Mouse (Mus musculus) gastrocnemius, adult 2 months (tissue): ENCODE results near the gene Srrm1. TPM values are rescaled to one million over a fixed set of nuclear protein-coding genes. Genes with fewer than 3 reads are reported as not detected.
A peak's percentile ranks its signal among the peaks of the same experiment; 100 is the strongest.

Experiments used
- DNase-seq: peaks from one replicate; pipeline ENCODE4 v3.0.0; 2022
- H3K27ac ChIP-seq: fragments of 200-600 bp; 2 replicates; pipeline ENCODE4 v1.8.1; 2022; ENCODE audit warnings: mild to moderate bottlenecking
- H3K4me3 ChIP-seq: fragments of 200-600 bp; 2 replicates; pipeline ENCODE4 v1.8.1; 2022; ENCODE audit warnings: mild to moderate bottlenecking, moderate library complexity
- CTCF ChIP-seq: fragments of 200-600 bp; IDR thresholded peaks from 2 replicates; pipeline ENCODE4 v1.8.1; 2022; ENCODE audit warnings: antibody characterized with exemption, mild to moderate bottlenecking, moderate library complexity
- intact Hi-C: fragments of 180-260 bp; cut with DNase I; formaldehyde crosslinking; loops from one replicate; pipeline ENCODE4 v1.15.1; 2025
- long read RNA-seq, 2 experiments: library from polyadenylated mRNA; stranded (forward); transcript quantifications; one replicate each; pipeline ENCODE4 v2.0.0; 2021
- total RNA-seq, 2 experiments: library from RNA; stranded (reverse); gene quantifications; 2 replicates each; pipeline ENCODE4 v1.2.3; 2021

Gene Srrm1
- 10 to 100 TPM; 68.8 to 71.7 TPM for total RNA-seq
- long read RNA-seq, experiment 1, transcript Srrm1-208 (18 exons, 3,152 nt): major isoform, 9 of 41 reads
- long read RNA-seq, experiment 1, partial matches to known transcripts: 13 of 41 reads
- long read RNA-seq, experiment 1, other reads (novel, unspliced or antisense): 17 of 41 reads
- long read RNA-seq, experiment 2, transcript Srrm1-208 (18 exons, 3,152 nt): major isoform, 10 of 44 reads
- long read RNA-seq, experiment 2, partial matches to known transcripts: 12 of 44 reads
- long read RNA-seq, experiment 2, other reads (novel, unspliced or antisense): 19 of 44 reads

GRCm38 (mm10) chr4:135353066-135353793, at the start of gene Srrm1:
Gene Srrm1 (minus strand): TSS chr4:135353321.
- TF ChIP-seq CTCF: no peak
- peak within 1 kb of the TSS; percentile 99 for H3K4me3 ChIP-seq
- intact Hi-C loops: no loop called here
- H3K27ac ChIP-seq: peak within 1 kb of the TSS; percentile 97
- peak; percentile 100 for DNase-seq

DNA sequence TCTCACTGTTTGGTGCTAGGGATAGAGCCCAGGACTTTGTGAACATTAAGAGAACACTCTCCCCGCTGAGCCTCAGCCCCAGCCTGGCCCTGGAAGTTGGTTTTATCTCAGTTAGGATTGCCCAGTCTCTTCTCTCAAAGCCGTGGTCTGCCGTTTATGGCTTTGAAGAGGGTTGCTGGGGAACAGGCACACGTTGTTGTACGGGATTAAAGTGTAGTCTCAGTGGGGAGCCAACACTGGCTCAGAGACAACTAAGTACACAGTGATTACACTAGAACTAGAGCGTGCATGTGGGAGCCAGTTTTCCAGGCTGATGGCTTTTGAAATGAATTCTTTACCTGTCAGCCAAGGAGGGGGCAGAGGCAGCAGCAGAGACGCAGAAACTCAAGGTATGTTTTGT, 48.8 kb upstream of the Srrm1 start:
- intact Hi-C loops: no loop called here
- no peak overlapping the region for H3K27ac ChIP-seq
- no peak for TF ChIP-seq CTCF
- DNase-seq: no peak
- no peak overlapping the region for H3K4me3 ChIP-seq

DNA sequence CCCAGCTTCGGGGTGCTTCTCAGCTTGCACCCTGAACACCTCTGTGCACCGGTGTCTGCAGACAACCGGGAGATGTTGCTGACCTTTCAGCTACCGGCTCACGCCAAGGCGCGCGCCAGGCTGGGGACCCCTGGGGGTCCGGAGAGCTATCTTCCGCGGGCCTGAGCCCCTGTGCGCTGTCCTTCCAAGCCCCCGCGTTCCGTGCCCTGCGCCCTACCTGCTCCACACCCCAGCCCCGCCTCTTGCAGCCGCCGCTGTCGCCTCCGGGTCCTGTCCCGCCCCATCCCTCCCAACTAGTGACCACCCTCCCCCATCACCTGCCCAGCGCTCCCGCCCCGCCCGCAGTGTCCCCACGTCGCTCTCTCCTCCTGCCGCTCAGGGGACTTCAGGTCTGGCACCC, 44.9 kb upstream of the Srrm1 start, which contains the start of gene Ncmap:
Gene Ncmap (minus strand): TSS at position 237 of the 400 bp plus-strand sequence.
- no peak for DNase-seq
- H3K4me3 ChIP-seq: peak within 1 kb of the TSS; percentile 36
- intact Hi-C loops: no loop called here

GRCm38 (mm10) chr4:135397551-135397950, 44.4 kb upstream of the Srrm1 start:
- no peak for TF ChIP-seq CTCF
- no peak for DNase-seq
- Histone ChIP-seq H3K4me3 (peak overlapping the region; percentile 36), H3K27ac (no peak overlapping the region)
- intact Hi-C loops: no loop called here

More for the DNA sequence above, 44.9 kb upstream of the Srrm1 start, which contains the start of gene Ncmap:
- no peak within 1 kb of the TSS for H3K27ac ChIP-seq
- no peak for TF ChIP-seq CTCF

GRCm38 (mm10) chr4:135396303-135396702, 43.2 kb upstream of the Srrm1 start:
- TF ChIP-seq CTCF: no peak

GRCm38 (mm10) chr4:135395375-135395774, 42.3 kb upstream of the Srrm1 start:
- intact Hi-C loops: no loop called here
- DNase-seq: no peak
- H3K4me3 ChIP-seq: no peak overlapping the region
- no peak overlapping the region for H3K27ac ChIP-seq
- TF ChIP-seq CTCF: no peak

More at GRCm38 (mm10) chr4:135396303-135396702, 43.2 kb upstream of the Srrm1 start:
- no peak for DNase-seq
- H3K4me3 ChIP-seq: no peak overlapping the region
- no peak overlapping the region for H3K27ac ChIP-seq
- intact Hi-C loops: no loop called here

- intact Hi-C loops: no loop called here
- no peak for TF ChIP-seq CTCF
- DNase-seq: no peak
- H3K4me3 ChIP-seq: no peak overlapping the region
- H3K27ac ChIP-seq: no peak overlapping the region
Measured at GRCm38 (mm10) chr4:135394666-135395065, 41.5 kb upstream of the Srrm1 start.

DNA sequence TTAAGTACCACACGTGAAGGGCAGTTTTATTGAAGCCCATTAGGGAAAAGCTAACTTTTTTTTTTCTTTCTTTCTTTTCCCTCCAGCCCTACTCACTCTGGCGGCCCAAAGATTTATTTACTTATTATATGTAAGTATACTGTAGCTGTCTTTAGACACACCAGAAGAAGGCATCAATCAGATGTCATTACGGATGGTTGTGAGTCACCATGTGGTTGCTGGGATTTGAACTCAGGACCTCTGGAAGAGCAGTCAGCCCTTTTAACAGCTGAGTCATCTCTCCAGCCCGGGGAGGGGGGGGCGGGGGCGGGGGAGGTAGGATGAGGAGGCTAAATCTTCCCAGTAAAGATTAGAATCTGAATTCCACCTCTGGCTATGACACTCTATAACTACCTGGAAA, 40.3 kb upstream of the Srrm1 start:
- Histone ChIP-seq H3K27ac (no peak overlapping the region), H3K4me3 (no peak overlapping the region)
- intact Hi-C loops: no loop called here
- no peak for DNase-seq
- no peak for TF ChIP-seq CTCF

DNA sequence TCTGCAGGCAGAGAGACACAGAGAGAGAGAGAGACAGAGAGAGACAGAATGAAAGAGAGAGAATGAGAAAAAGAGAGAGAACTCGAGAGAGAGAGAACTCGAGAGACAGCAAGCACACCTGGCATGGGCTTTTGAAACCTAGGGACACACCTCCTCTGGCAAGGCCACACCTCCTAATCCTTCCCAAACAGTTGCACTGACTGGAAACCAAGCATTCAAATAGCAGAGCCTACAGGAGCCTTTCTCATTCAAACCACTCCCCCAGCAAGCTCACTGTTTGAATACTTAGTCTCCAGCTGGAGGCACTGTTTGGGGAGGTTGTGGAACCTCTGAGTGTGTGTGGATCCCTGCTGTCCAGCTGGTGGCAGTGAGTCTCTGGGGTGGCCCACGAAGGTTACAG, 39.7 kb upstream of the Srrm1 start:
- intact Hi-C loops: no loop called here
- TF ChIP-seq CTCF: no peak
- H3K27ac ChIP-seq: no peak overlapping the region
- no peak for DNase-seq
- H3K4me3 ChIP-seq: no peak overlapping the region

GRCm38 (mm10) chr4:135391014-135391413, 37.9 kb upstream of the Srrm1 start:
- Histone ChIP-seq H3K27ac (no peak overlapping the region), H3K4me3 (no peak overlapping the region)
- intact Hi-C loops: no loop called here
- TF ChIP-seq CTCF: no peak
- DNase-seq: no peak

DNA sequence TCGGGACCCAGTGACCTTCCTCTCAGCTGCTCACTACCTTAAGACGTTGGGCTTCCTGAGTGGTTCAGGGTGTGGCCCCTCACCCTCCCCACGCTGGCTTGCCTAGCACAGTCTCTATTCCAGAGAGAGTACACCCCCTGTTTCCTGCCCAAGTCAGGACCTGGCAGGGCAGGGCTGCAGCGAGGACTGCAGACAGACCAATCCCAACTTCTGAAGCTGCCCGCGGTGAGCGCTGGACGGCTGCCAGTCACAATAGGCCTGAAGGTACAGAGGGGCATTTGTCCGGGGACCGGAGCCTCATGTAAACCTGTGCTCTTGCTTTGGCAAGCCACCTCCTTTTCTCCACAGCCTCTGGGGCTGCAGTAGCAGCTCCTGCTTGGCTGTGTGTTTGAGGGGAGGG, 32.5 kb upstream of the Srrm1 start:
- Histone ChIP-seq H3K4me3 (no peak overlapping the region), H3K27ac (no peak overlapping the region)
- no peak for TF ChIP-seq CTCF
- intact Hi-C loops: no loop called here
- DNase-seq: no peak

DNA sequence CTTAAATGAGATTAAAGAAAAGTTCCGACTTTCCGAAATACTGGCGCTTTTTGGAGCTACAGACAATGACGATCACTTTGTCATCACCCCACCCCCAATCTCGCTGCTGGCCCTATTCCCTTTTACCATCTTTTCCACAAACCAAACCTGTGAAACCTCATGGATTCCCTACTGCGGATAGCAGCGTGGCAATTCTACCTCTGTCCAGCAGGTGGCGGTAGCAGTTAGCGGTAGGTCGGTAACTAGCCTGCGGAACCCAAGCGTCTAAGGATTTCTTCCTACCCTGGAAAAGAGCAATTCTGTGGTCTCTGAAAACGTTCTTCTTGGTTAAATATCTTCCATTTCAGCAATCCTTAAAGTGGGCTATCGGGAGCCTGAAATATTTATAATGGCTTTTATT, 29.2 kb upstream of the Srrm1 start:
- H3K4me3 ChIP-seq: no peak overlapping the region
- peak; percentile 73 for DNase-seq
- TF ChIP-seq CTCF: peak; percentile 93
- intact Hi-C loops: no loop called here
- H3K27ac ChIP-seq: no peak overlapping the region

DNA sequence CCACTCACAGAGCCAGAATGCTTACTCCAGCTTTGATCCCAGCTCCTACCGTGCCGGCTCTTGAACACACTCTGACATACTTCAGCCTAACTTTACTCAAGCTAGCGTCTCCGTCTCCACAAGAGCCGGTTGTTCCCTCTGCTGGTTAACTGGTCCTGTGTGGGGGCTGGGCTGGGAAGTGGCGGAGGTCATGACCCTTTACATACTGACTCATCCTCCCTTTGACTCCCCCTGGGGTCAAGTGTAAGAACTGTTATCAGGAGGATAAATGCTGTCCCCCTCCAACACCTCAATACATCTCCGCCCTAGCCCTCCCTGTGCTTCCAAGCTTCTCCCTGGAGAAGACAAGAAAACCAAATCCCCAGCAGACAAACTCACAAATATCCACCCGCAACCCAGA, 28.2 kb upstream of the Srrm1 start:
- intact Hi-C loops: no loop called here

More for the DNA sequence above, 28.2 kb upstream of the Srrm1 start:
- no peak overlapping the region for H3K4me3 ChIP-seq
- no peak for TF ChIP-seq CTCF
- no peak for DNase-seq
- H3K27ac ChIP-seq: no peak overlapping the region
